Mouse (Mus musculus): ENCODE measurements around the gene B4galt2. TPM values are rescaled to one million over a fixed set of nuclear protein-coding genes. Genes with fewer than 3 reads are reported as not detected.
A peak's percentile ranks its signal among the peaks of the same experiment; 100 is the strongest.

B4galt2 gene
- polyA plus RNA-seq, 1 experiment from 2014 or later, result 18.2 TPM

GRCm38 (mm10) chr4:117891738-117892161, 8.5 kb upstream of the B4galt2 start, which contains the start of gene Dph2:
Dph2 (minus strand) TSS chr4:117892032.
- H3K36me3 ChIP-seq (ENCODE audit: control insufficient read depth, insufficient read depth, low read length), result peaks cover 48% of the 10 kb centered on the region
- H3K9ac ChIP-seq (ENCODE audit: low read length), result peak within 1 kb of the TSS; percentile 61
- H3K4me3 ChIP-seq (ENCODE audit: control insufficient read depth in 1 of 2, insufficient read depth in 1 of 2, low read depth in 1 of 2, low read length in 2 of 2), result peak within 1 kb of the TSS; percentile 72 to 87
- peak within 1 kb of the TSS; percentile 75 for H3K4me2 ChIP-seq (ENCODE audit: low read length)
- H3K4me1 ChIP-seq (ENCODE audit: control insufficient read depth in 2 of 2, insufficient read depth in 2 of 2, low read length in 2 of 2), result peaks cover 7 to 10% of the 10 kb centered on the region in 2 experiments; a peak in 3 of 4 replicates
- H3K27me3 ChIP-seq (ENCODE audit: control insufficient read depth, insufficient read depth, low read length), result no peaks in the 10 kb centered on the region
- no peaks in the 10 kb centered on the region for H3K9me3 ChIP-seq (ENCODE audit: control insufficient read depth, low read length)
- peak; percentile 76 for ATAC-seq (ENCODE audit: insufficient number of reproducible peaks, insufficient read depth, low FRiP score, low read depth)
- H3K27ac ChIP-seq (replicated peaks in 1 of 2; ENCODE audit: control insufficient read depth in 1 of 2, insufficient read depth in 1 of 2, low read depth in 2 of 2, low read length in 2 of 2), result no peak within 1 kb of the TSS
- WGBS, result 0% methylated on average over 21 of the region's 21 CpGs

DNA sequence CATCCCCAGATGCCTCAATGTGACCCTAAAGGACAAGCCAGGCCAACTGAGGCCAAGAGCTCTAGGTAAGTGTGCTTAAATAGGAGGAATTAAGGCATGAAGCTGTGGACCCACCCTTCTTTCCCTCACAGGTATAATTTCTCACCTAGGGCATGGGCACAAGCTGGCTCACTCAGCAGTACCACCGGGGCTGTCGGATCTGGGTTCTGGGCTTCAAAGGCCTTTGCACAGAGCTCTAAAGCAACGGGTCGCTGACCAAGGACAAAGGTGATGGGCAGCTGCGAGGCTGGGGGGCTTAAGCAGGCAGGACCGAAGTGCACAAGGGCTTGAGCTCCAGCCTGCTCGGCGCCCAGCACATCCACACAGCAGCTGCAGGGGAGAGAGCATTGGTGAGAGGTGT, 7.5 kb upstream of the B4galt2 start:
- no peaks in the 10 kb centered on the region for H3K9me3 ChIP-seq (ENCODE audit: control insufficient read depth, low read length)
- peaks cover 40% of the 10 kb centered on the region for H3K36me3 ChIP-seq (ENCODE audit: control insufficient read depth, insufficient read depth, low read length)
- H3K27ac ChIP-seq (replicated peaks in 1 of 2; ENCODE audit: control insufficient read depth in 1 of 2, insufficient read depth in 1 of 2, low read depth in 2 of 2, low read length in 2 of 2), result no peak overlapping the region
- no peak for ATAC-seq (ENCODE audit: insufficient number of reproducible peaks, insufficient read depth, low FRiP score, low read depth)
- peak overlapping the region; percentile 75; the same call in 1 of the 2 replicates for H3K4me2 ChIP-seq (ENCODE audit: low read length)
- peaks cover 14 to 17% of the 10 kb centered on the region in 2 experiments for H3K4me1 ChIP-seq (ENCODE audit: control insufficient read depth in 2 of 2, insufficient read depth in 2 of 2, low read length in 2 of 2)
- 91% methylated on average over 8 of the region's 8 CpGs for WGBS
- 0 out of 4 replicates have a peak overlapping the region, but pooled peaks of 1 of the 2 experiments have one; percentile 72 for H3K4me3 ChIP-seq (ENCODE audit: control insufficient read depth in 1 of 2, insufficient read depth in 1 of 2, low read depth in 1 of 2, low read length in 2 of 2)
- H3K27me3 ChIP-seq (ENCODE audit: control insufficient read depth, insufficient read depth, low read length), result no peaks in the 10 kb centered on the region
- no peak overlapping the region for H3K9ac ChIP-seq (ENCODE audit: low read length)

GRCm38 (mm10) chr4:117890031-117890430, 6.7 kb upstream of the B4galt2 start:
- H3K27me3 ChIP-seq (ENCODE audit: control insufficient read depth, insufficient read depth, low read length), result no peaks in the 10 kb centered on the region
- H3K9ac ChIP-seq (ENCODE audit: low read length), result no peak overlapping the region
- peaks cover 14 to 17% of the 10 kb centered on the region in 2 experiments for H3K4me1 ChIP-seq (ENCODE audit: control insufficient read depth in 2 of 2, insufficient read depth in 2 of 2, low read length in 2 of 2)
- H3K4me2 ChIP-seq (ENCODE audit: low read length), result no peak overlapping the region
- WGBS, result 89% methylated on average over 14 of the region's 14 CpGs
- no peaks in the 10 kb centered on the region for H3K9me3 ChIP-seq (ENCODE audit: control insufficient read depth, low read length)
- no peak overlapping the region for H3K27ac ChIP-seq (replicated peaks in 1 of 2; ENCODE audit: control insufficient read depth in 1 of 2, insufficient read depth in 1 of 2, low read depth in 2 of 2, low read length in 2 of 2)
- ATAC-seq (ENCODE audit: insufficient number of reproducible peaks, insufficient read depth, low FRiP score, low read depth), result no peak
- H3K4me3 ChIP-seq (ENCODE audit: control insufficient read depth in 1 of 2, insufficient read depth in 1 of 2, low read depth in 1 of 2, low read length in 2 of 2), result no peak overlapping the region
- H3K36me3 ChIP-seq (ENCODE audit: control insufficient read depth, insufficient read depth, low read length), result peaks cover 40% of the 10 kb centered on the region

- Histone ChIP-seq H3K36me3 (ENCODE audit: control insufficient read depth, insufficient read depth, low read length) (peaks cover 42% of the 10 kb centered on the region), H3K4me2 (ENCODE audit: low read length) (no peak overlapping the region), H3K4me3 (ENCODE audit: control insufficient read depth in 1 of 2, insufficient read depth in 1 of 2, low read depth in 1 of 2, low read length in 2 of 2) (no peak overlapping the region), H3K9me3 (ENCODE audit: control insufficient read depth, low read length) (no peaks in the 10 kb centered on the region), H3K27ac (replicated peaks in 1 of 2; ENCODE audit: control insufficient read depth in 1 of 2, insufficient read depth in 1 of 2, low read depth in 2 of 2, low read length in 2 of 2) (no peak overlapping the region), H3K9ac (ENCODE audit: low read length) (no peak overlapping the region), H3K4me1 (ENCODE audit: control insufficient read depth in 2 of 2, insufficient read depth in 2 of 2, low read length in 2 of 2) (peaks cover 14 to 17% of the 10 kb centered on the region in 2 experiments), H3K27me3 (ENCODE audit: control insufficient read depth, insufficient read depth, low read length) (no peaks in the 10 kb centered on the region)
- 82% methylated on average over 15 of the region's 15 CpGs for WGBS
- no peak for ATAC-seq (ENCODE audit: insufficient number of reproducible peaks, insufficient read depth, low FRiP score, low read depth)
Measured at GRCm38 (mm10) chr4:117889471-117889870, 6.2 kb upstream of the B4galt2 start.

- H3K9ac ChIP-seq (ENCODE audit: low read length), result no peak overlapping the region
- H3K36me3 ChIP-seq (ENCODE audit: control insufficient read depth, insufficient read depth, low read length), result peaks cover 41% of the 10 kb centered on the region
- H3K4me2 ChIP-seq (ENCODE audit: low read length), result peak overlapping the region; percentile 89; the same call in 1 of the 2 replicates
- no peak overlapping the region for H3K27ac ChIP-seq (replicated peaks in 1 of 2; ENCODE audit: control insufficient read depth in 1 of 2, insufficient read depth in 1 of 2, low read depth in 2 of 2, low read length in 2 of 2)
- peak overlapping the region in 1 of 2 experiments; percentile 87; a peak in 2 of 4 replicates for H3K4me3 ChIP-seq (ENCODE audit: control insufficient read depth in 1 of 2, insufficient read depth in 1 of 2, low read depth in 1 of 2, low read length in 2 of 2)
- WGBS, result 68% methylated on average over 2 of the region's 2 CpGs
- peaks cover 14 to 20% of the 10 kb centered on the region in 2 experiments for H3K4me1 ChIP-seq (ENCODE audit: control insufficient read depth in 2 of 2, insufficient read depth in 2 of 2, low read length in 2 of 2)
- no peaks in the 10 kb centered on the region for H3K27me3 ChIP-seq (ENCODE audit: control insufficient read depth, insufficient read depth, low read length)
- no peak for ATAC-seq (ENCODE audit: insufficient number of reproducible peaks, insufficient read depth, low FRiP score, low read depth)
- no peaks in the 10 kb centered on the region for H3K9me3 ChIP-seq (ENCODE audit: control insufficient read depth, low read length)
Measured at GRCm38 (mm10) chr4:117887920-117888319, 4.6 kb upstream of the B4galt2 start.

GRCm38 (mm10) chr4:117887133-117887532, 3.8 kb upstream of the B4galt2 start, which contains the start of gene Atp6v0b:
Atp6v0b (minus strand) TSS chr4:117887333.
- H3K36me3 ChIP-seq (ENCODE audit: control insufficient read depth, insufficient read depth, low read length), result peaks cover 41% of the 10 kb centered on the region
- H3K4me2 ChIP-seq (ENCODE audit: low read length), result peak within 1 kb of the TSS; percentile 89
- H3K4me1 ChIP-seq (ENCODE audit: control insufficient read depth in 2 of 2, insufficient read depth in 2 of 2, low read length in 2 of 2), result peaks cover 13 to 18% of the 10 kb centered on the region in 2 experiments
- no peaks in the 10 kb centered on the region for H3K27me3 ChIP-seq (ENCODE audit: control insufficient read depth, insufficient read depth, low read length)
- peak within 1 kb of the TSS; percentile 87 to 98 for H3K4me3 ChIP-seq (ENCODE audit: control insufficient read depth in 1 of 2, insufficient read depth in 1 of 2, low read depth in 1 of 2, low read length in 2 of 2)
- H3K9me3 ChIP-seq (ENCODE audit: control insufficient read depth, low read length), result no peaks in the 10 kb centered on the region
- 1% methylated on average over 37 of the region's 37 CpGs for WGBS
- H3K27ac ChIP-seq (replicated peaks in 1 of 2; ENCODE audit: control insufficient read depth in 1 of 2, insufficient read depth in 1 of 2, low read depth in 2 of 2, low read length in 2 of 2), result no peak within 1 kb of the TSS
- H3K9ac ChIP-seq (ENCODE audit: low read length), result peak within 1 kb of the TSS; percentile 89
- ATAC-seq (ENCODE audit: insufficient number of reproducible peaks, insufficient read depth, low FRiP score, low read depth), result peak; percentile 82

DNA sequence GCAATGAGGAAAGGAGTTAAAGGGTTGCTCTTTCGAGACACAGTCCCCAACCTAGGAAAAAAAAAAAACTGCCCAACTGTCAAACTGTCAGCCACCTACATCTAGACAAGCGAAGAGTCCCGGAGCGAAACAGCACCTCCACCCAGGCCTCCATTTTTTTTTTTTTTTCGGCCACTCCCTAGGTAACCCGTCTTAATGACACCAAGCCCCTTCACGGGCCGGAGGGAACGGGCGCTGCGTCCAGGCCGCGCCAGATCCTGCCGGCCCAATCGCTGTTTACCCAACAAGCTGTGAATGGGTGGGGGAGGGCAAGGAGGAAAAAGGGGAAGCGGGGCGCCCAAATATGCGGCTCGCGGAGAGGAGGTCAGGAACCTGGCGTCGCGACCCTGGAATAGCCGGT, 3.4 kb upstream of the B4galt2 start:
- 1% methylated on average over 22 of the region's 24 CpGs for WGBS
- peaks cover 11 to 17% of the 10 kb centered on the region in 2 experiments for H3K4me1 ChIP-seq (ENCODE audit: control insufficient read depth in 2 of 2, insufficient read depth in 2 of 2, low read length in 2 of 2)

More for the DNA sequence above, 3.4 kb upstream of the B4galt2 start:
- no peak overlapping the region for H3K27ac ChIP-seq (replicated peaks in 1 of 2; ENCODE audit: control insufficient read depth in 1 of 2, insufficient read depth in 1 of 2, low read depth in 2 of 2, low read length in 2 of 2)
- H3K4me3 ChIP-seq (ENCODE audit: control insufficient read depth in 1 of 2, insufficient read depth in 1 of 2, low read depth in 1 of 2, low read length in 2 of 2), result peak overlapping the region; percentile 87 to 98
- H3K27me3 ChIP-seq (ENCODE audit: control insufficient read depth, insufficient read depth, low read length), result no peaks in the 10 kb centered on the region
- no peaks in the 10 kb centered on the region for H3K9me3 ChIP-seq (ENCODE audit: control insufficient read depth, low read length)
- H3K4me2 ChIP-seq (ENCODE audit: low read length), result peak overlapping the region; percentile 89
- peak overlapping the region; percentile 89 for H3K9ac ChIP-seq (ENCODE audit: low read length)
- ATAC-seq (ENCODE audit: insufficient number of reproducible peaks, insufficient read depth, low FRiP score, low read depth), result no peak; the same call in 1 of the 2 replicates
- peaks cover 41% of the 10 kb centered on the region for H3K36me3 ChIP-seq (ENCODE audit: control insufficient read depth, insufficient read depth, low read length)

Measured in heart, embryonic 14.5 days (tissue).